Mouse (Mus musculus) midbrain, embryonic 10.5 days (tissue): ENCODE measurements around the gene Tmem235. TPM values are rescaled to one million over a fixed set of nuclear protein-coding genes. Genes with fewer than 3 reads are reported as not detected.

ENCODE experiments used
- DNase-seq: peaks from one replicate; pipeline ENCODE4 v3.0.0-alpha.2; 2017; ENCODE audit warnings: low spot score
- H3K27ac ChIP-seq: fragments of 300-500 bp; sonication (generic); replicated peaks from 2 replicates; pipeline ENCODE4 v1.5.1; 2016; ENCODE audit warnings: mild to moderate bottlenecking
- H3K27me3 ChIP-seq: fragments of 300-500 bp; sonication (generic); 2 replicates; pipeline ENCODE4 v1.6.1; 2016; ENCODE audit warnings: low read depth, mild to moderate bottlenecking; ENCODE audit not compliant: poor library complexity, severe bottlenecking
- H3K36me3 ChIP-seq: fragments of 300-500 bp; sonication (generic); 2 replicates; pipeline ENCODE4 v1.6.1; 2016; ENCODE audit warnings: mild to moderate bottlenecking, moderate library complexity
- H3K4me1 ChIP-seq: fragments of 300-500 bp; sonication (generic); 2 replicates; pipeline ENCODE4 v1.6.1; 2016
- H3K4me3 ChIP-seq: fragments of 300-500 bp; sonication (generic); 2 replicates; pipeline ENCODE4 v1.5.1; 2016; ENCODE audit warnings: mild to moderate bottlenecking, moderate library complexity
- H3K9me3 ChIP-seq: fragments of 300-500 bp; sonication (generic); replicated peaks from 2 replicates; pipeline ENCODE4 v1.6.1; 2016; ENCODE audit warnings: mild to moderate bottlenecking
- WGBS: fragments of 180-500 bp; shearing (Covaris S2); methylation state at CpG from one replicate; pipeline ENCODE4 v1.1.7; 2016; 5-methylcytosine and 5-hydroxymethylcytosine counted together
- polyA plus RNA-seq: library from polyadenylated mRNA; unstranded; fragments of >200 nt; fragmentation: Nextera tagmentation; extraction: Ambion mirVana; gene quantifications from 2 replicates; pipeline ENCODE4 v1.2.1, GENCODE M21; 2016

Gene Tmem235
- polyA plus RNA-seq, 1 experiment from 2014 or later, result not detected

GRCm38 (mm10) chr11:117890519-117891282 is 30.1 kb downstream of the Tmem235 start:
- Histone ChIP-seq H3K9me3 (no peaks in the 10 kb centered on the region), H3K27ac (peak overlapping the region; percentile 80), H3K36me3 (no peaks in the 10 kb centered on the region), H3K4me1 (peaks cover 36% of the 10 kb centered on the region), H3K4me3 (peak overlapping the region; percentile 48), H3K27me3 (peaks cover 72% of the 10 kb centered on the region)
- 18% methylated on average over 13 of the region's 13 CpGs for WGBS
- DNase-seq, result peak; percentile 51

DNA sequence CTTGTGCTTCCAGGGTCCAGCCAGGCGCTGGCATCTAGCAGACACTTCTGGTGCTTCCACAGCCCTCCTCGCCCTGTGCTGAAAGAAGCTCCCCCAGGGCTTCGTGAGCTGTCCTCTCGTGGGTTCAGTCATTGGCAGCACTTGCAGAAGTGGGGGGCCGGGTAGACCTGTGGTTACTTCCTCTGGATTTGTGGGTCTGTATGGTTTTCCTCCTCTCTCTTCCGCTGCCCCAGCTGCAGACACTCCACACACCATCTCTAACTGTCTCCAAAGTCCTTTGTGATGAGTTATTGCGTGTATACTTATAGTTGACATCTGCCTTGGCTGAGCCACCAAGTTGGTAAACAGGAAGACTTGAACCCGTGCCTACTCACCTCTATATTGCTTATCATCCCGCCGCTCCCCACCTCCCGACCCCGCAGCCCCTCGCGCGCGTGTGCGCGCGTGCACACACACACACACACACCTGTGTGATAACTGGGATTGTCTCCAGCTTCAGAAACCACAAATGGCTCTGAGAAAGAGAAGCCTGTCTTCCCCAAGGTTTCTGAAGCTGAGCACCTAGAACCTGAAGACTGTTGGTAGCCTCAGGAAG is 31.1 kb downstream of the Tmem235 start:
- 93% methylated on average over 19 of the region's 19 CpGs for WGBS

DNA sequence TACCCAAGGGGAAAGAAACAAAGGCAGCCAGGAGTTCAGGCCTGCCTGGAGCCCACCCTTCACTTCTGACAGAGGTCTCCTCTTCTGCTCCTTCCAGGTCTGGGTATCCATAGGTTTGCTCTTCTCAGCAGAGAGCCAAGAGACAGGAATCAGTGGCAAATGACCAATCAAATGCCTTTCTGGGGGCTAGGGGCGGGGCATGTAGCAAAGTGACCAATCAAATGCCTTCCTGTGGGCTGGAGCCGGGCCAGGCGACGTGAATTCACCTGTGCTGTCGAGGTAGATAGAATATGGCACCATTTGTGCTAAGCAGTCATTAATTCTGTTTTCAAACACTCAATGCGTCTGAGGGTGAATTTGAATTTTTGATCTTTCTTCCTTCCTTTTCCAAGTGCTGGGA is 31.6 kb downstream of the Tmem235 start:
- 49% methylated on average over 6 of the region's 6 CpGs for WGBS
- peaks cover 63% of the 10 kb centered on the region for H3K27me3 ChIP-seq
- no peaks in the 10 kb centered on the region for H3K9me3 ChIP-seq

More for the DNA sequence above, 31.1 kb downstream of the Tmem235 start:
- DNase-seq, result no peak
- H3K4me3 ChIP-seq, result no peak overlapping the region
- H3K9me3 ChIP-seq, result no peaks in the 10 kb centered on the region
- no peak overlapping the region for H3K27ac ChIP-seq
- H3K27me3 ChIP-seq, result peaks cover 69% of the 10 kb centered on the region
- H3K4me1 ChIP-seq, result peaks cover 36% of the 10 kb centered on the region
- no peaks in the 10 kb centered on the region for H3K36me3 ChIP-seq

DNA sequence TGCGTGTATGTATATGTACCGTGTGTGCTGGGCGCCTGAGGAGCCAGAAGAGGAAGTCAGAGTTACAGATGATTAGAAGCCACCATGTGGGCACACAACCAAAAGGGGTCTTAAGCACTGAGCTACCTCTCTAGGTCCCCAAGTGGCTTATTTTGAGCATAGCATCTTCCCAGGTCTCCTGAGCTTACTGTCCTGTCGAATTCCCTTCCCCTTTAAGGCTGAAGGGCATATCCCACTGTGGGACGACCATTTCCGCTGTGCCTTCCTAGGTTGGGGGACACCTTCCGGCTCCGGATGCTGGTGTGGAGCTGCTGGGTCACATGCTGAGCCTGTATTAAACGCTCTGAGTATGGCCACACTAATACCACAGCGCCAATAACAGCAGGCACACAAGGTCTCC is 34.1 kb downstream of the Tmem235 start:
- no peak for DNase-seq
- Histone ChIP-seq H3K4me1 (peaks cover 18% of the 10 kb centered on the region), H3K36me3 (no peaks in the 10 kb centered on the region), H3K27me3 (peaks cover 40% of the 10 kb centered on the region), H3K4me3 (no peak overlapping the region), H3K27ac (no peak overlapping the region), H3K9me3 (no peaks in the 10 kb centered on the region)
- 71% methylated on average over 10 of the region's 10 CpGs for WGBS

More for the DNA sequence above, 31.6 kb downstream of the Tmem235 start:
- H3K27ac ChIP-seq, result no peak overlapping the region
- no peak overlapping the region for H3K4me3 ChIP-seq
- DNase-seq, result no peak
- H3K4me1 ChIP-seq, result peaks cover 36% of the 10 kb centered on the region
- H3K36me3 ChIP-seq, result no peaks in the 10 kb centered on the region

DNA sequence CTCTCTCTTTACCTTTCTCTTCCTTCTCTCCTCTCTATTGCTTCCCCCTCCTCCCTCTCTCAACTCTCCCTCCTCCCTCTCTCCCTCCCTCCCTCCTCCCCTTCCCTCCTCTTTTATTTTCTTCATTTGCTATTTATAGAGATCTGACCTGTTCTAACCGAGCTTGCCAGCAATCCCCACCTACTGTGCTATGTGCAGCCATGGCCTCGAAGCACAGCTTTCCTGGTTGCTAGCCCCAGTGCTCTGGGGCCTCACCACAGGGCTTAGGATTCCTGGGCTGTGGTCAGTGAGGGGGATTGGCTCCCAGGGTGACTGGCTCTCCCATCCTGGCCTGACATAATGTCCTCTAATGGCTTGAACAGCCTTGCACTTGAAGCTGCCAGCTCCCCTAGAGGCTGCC is 36.0 kb downstream of the Tmem235 start:
- DNase-seq, result no peak
- Histone ChIP-seq H3K36me3 (no peaks in the 10 kb centered on the region), H3K9me3 (no peaks in the 10 kb centered on the region), H3K4me1 (no peaks in the 10 kb centered on the region; the same call in none of the 2 replicates), H3K27ac (no peak overlapping the region), H3K27me3 (peaks cover 22% of the 10 kb centered on the region), H3K4me3 (no peak overlapping the region)
- 49% methylated on average over 2 of the region's 2 CpGs for WGBS

GRCm38 (mm10) chr11:117902282-117902681 is 41.7 kb downstream of the Tmem235 start:
- H3K4me1 ChIP-seq, result peaks cover 5% of the 10 kb centered on the region

DNA sequence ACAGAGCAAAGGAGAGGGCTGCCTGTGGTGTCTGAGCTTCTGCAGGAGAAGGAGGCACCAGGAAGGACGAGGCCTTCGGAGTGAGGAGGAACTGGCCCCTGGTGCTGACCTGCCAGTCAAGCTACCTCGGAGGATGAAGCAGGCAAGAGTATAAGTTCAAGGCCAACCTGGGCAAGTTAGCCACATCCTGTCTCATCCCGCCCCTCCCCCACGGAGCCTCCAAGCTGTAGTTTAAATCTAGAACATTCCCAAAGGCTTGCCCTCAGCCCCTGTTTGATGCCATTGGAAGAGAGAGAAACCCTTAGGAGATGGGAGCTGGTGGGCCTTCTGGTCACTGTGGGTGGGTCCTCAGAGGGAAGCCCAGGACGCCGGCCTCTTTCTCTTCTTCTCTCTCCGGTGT is 43.9 kb downstream of the Tmem235 start:
- no peak overlapping the region for H3K27ac ChIP-seq
- DNase-seq, result no peak
- no peaks in the 10 kb centered on the region; the same call in 1 of the 2 replicates for H3K27me3 ChIP-seq
- WGBS, result 84% methylated on average over 8 of the region's 8 CpGs
- no peak overlapping the region for H3K4me3 ChIP-seq
- no peaks in the 10 kb centered on the region for H3K9me3 ChIP-seq
- H3K4me1 ChIP-seq, result peaks cover 5% of the 10 kb centered on the region
- H3K36me3 ChIP-seq, result no peaks in the 10 kb centered on the region

More at GRCm38 (mm10) chr11:117902282-117902681, 41.7 kb downstream of the Tmem235 start:
- H3K9me3 ChIP-seq, result no peaks in the 10 kb centered on the region
- no peak for DNase-seq
- no peak overlapping the region for H3K4me3 ChIP-seq
- H3K27me3 ChIP-seq, result no peaks in the 10 kb centered on the region
- no peaks in the 10 kb centered on the region for H3K36me3 ChIP-seq
- 53% methylated on average over 2 of the region's 2 CpGs for WGBS
- H3K27ac ChIP-seq, result no peak overlapping the region

DNA sequence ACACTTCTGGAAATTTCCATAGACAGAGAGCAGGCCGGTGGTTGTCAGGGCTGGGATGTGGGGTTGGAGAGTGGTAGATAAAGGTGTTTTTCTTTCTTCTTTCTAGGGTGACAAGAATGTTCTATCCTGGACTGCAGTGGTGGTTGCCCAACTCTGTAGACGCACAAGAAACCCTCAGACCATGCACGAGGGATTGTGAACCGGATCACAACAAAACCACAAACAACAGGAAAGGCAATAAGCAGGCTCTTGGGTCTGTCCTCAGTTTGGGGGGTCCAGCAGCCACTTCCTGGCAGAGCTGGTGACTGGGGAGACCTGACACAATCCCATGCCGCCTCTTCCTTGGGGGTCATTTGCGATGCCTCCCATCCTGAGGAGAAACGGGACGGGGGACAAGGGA is 48.8 kb downstream of the Tmem235 start:
- Histone ChIP-seq H3K27me3 (peaks cover 19% of the 10 kb centered on the region), H3K4me3 (no peak overlapping the region), H3K36me3 (no peaks in the 10 kb centered on the region), H3K4me1 (peaks cover 19% of the 10 kb centered on the region), H3K9me3 (no peaks in the 10 kb centered on the region), H3K27ac (no peak overlapping the region; the same call in 1 of the 2 replicates)
- DNase-seq, result no peak
- 93% methylated on average over 8 of the region's 8 CpGs for WGBS

GRCm38 (mm10) chr11:117912684-117913352 is 52.3 kb downstream of the Tmem235 start:
- peak; percentile 80 for DNase-seq
- peaks cover 25% of the 10 kb centered on the region for H3K4me1 ChIP-seq
- peak overlapping the region; percentile 79 for H3K27ac ChIP-seq
- 0 out of 2 replicates have a peak overlapping the region, but pooled peaks have one; percentile 1 for H3K4me3 ChIP-seq
- H3K36me3 ChIP-seq, result no peaks in the 10 kb centered on the region
- H3K9me3 ChIP-seq, result peaks cover 11% of the 10 kb centered on the region
- WGBS, result 31% methylated on average over 13 of the region's 13 CpGs
- peaks cover 40% of the 10 kb centered on the region for H3K27me3 ChIP-seq

GRCm38 (mm10) chr11:117914531-117914930 is 54.0 kb downstream of the Tmem235 start:
- peaks cover 54% of the 10 kb centered on the region for H3K27me3 ChIP-seq
- peak overlapping the region; percentile 65; the same call in 1 of the 2 replicates for H3K27ac ChIP-seq
- H3K4me3 ChIP-seq, result no peak overlapping the region

More at GRCm38 (mm10) chr11:117914531-117914930, 54.0 kb downstream of the Tmem235 start:
- peaks cover 11% of the 10 kb centered on the region for H3K9me3 ChIP-seq
- H3K4me1 ChIP-seq, result peaks cover 39% of the 10 kb centered on the region
- DNase-seq, result no peak
- 69% methylated on average over 12 of the region's 12 CpGs for WGBS
- no peaks in the 10 kb centered on the region for H3K36me3 ChIP-seq
